Mouse (Mus musculus) Muller cell, postnatal 12 days (primary cell): ENCODE results near the gene Map2k7.
"Not testable (repeated sequence)": the region's sequence is repeated elsewhere in the genome, so short reads cannot be mapped to it uniquely, and the experiment has no call there.

Experiments used
- DNase-seq: peaks from one replicate; pipeline ENCODE4 v3.0.0-alpha.2; 2015; ENCODE audit errors: inconsistent ontology term

The Map2k7 gene

GRCm38 (mm10) chr8:4226739-4227347, 11.7 kb upstream of the Map2k7 start, which contains the start of gene Lrrc8e:
Gene Lrrc8e, plus strand, starts transcription at chr8:4226827.
- DNase-seq: peak; percentile 73

GRCm38 (mm10) chr8:4227919-4228318, 10.6 kb upstream of the Map2k7 start:
- DNase-seq: no peak

- no peak for DNase-seq
Measured at GRCm38 (mm10) chr8:4229784-4230183, 8.8 kb upstream of the Map2k7 start.

GRCm38 (mm10) chr8:4230612-4231351, 7.8 kb upstream of the Map2k7 start:
- no peak for DNase-seq

GRCm38 (mm10) chr8:4237814-4238433, 616 bp upstream of the Map2k7 start:
- no peak for DNase-seq

GRCm38 (mm10) chr8:4239193-4239890, 802 bp downstream of the Map2k7 start:
- no peak for DNase-seq

GRCm38 (mm10) chr8:4245061-4245460, 6.5 kb downstream of the Map2k7 start:
- DNase-seq: no peak

- DNase-seq: no peak
Measured at GRCm38 (mm10) chr8:4245737-4246136, 7.2 kb downstream of the Map2k7 start.

GRCm38 (mm10) chr8:4247241-4247640, 8.7 kb downstream of the Map2k7 start:
- DNase-seq: no peak

GRCm38 (mm10) chr8:4247951-4248540, 9.5 kb downstream of the Map2k7 start, which contains the start of gene Tgfbr3l:
Gene Tgfbr3l, plus strand, starts transcription at chr8:4248214.
- DNase-seq: no peak

GRCm38 (mm10) chr8:4249213-4249612, 10.7 kb downstream of the Map2k7 start:
- no peak for DNase-seq

- DNase-seq: peak; percentile 90
Measured at GRCm38 (mm10) chr8:4250306-4250970, 11.9 kb downstream of the Map2k7 start.

- peak; percentile 60 for DNase-seq
Measured at GRCm38 (mm10) chr8:4252116-4252760, 13.7 kb downstream of the Map2k7 start.

GRCm38 (mm10) chr8:4252934-4253841, 14.6 kb downstream of the Map2k7 start, which contains the start of gene Snapc2:
Gene Snapc2, plus strand, starts transcription at chr8:4253080.
- peak; percentile 97 for DNase-seq

GRCm38 (mm10) chr8:4254001-4254400, 15.5 kb downstream of the Map2k7 start:
- DNase-seq: peak; percentile 79

GRCm38 (mm10) chr8:4255471-4255870, 16.9 kb downstream of the Map2k7 start:
- not testable (repeated sequence) for DNase-seq

- DNase-seq: no peak
Measured at GRCm38 (mm10) chr8:4256911-4257310, 18.4 kb downstream of the Map2k7 start.

- no peak for DNase-seq
Measured at GRCm38 (mm10) chr8:4257350-4257749, 18.8 kb downstream of the Map2k7 start.

- DNase-seq: peak; percentile 76
Measured at GRCm38 (mm10) chr8:4258233-4258632, 19.7 kb downstream of the Map2k7 start.
